Mouse (Mus musculus) liver, embryonic 14.5 days (tissue): ENCODE results near the gene Dok5. TPM values are rescaled to one million over a fixed set of nuclear protein-coding genes. Genes with fewer than 3 reads are reported as not detected.

Experiments
- ATAC-seq: fragments of 200-750 bp; cut with Nextera tagmentation; 2 replicates; pipeline ENCODE4 v1.8.0; 2017; ENCODE audit warnings: moderate number of reproducible peaks, mild to moderate bottlenecking, moderate library complexity; ENCODE audit not compliant: insufficient read depth
- DNase-seq, 3 experiments: peaks; one replicate each; pipeline ENCODE4 v3.0.0-alpha.2; 2012 to 2013; ENCODE audit warnings: low read depth in 3 of 3, low spot score in 3 of 3
- H3K27ac ChIP-seq: fragments of 300-500 bp; sonication (generic); 2 replicates; pipeline ENCODE4 v1.5.1; 2014; ENCODE audit warnings: moderate library complexity, mild to moderate bottlenecking, control low read depth, inconsistent platforms
- H3K27me3 ChIP-seq: fragments of 300-500 bp; sonication (generic); 2 replicates; pipeline ENCODE4 v1.6.1; 2014; ENCODE audit warnings: mild to moderate bottlenecking, low read length, moderate library complexity; ENCODE audit not compliant: control insufficient read depth, insufficient read depth
- H3K36me3 ChIP-seq: fragments of 300-500 bp; sonication (generic); replicated peaks from 2 replicates; pipeline ENCODE4 v1.6.1; 2014; ENCODE audit warnings: low read depth; ENCODE audit not compliant: control insufficient read depth, insufficient read depth
- H3K4me1 ChIP-seq, 2 experiments: fragments of 200-500 bp in 1 of 2; fragments of 300-500 bp in 1 of 2; sonication (generic) in 1 of 2; replicated peaks; 2 replicates each; pipeline ENCODE4 v1.6.1; 2012 to 2014; ENCODE audit warnings: antibody characterized with exemption in 1 of 2, inconsistent platforms in 1 of 2, low read length in 1 of 2; ENCODE audit not compliant: control insufficient read depth in 2 of 2, insufficient read depth in 2 of 2
- H3K4me2 ChIP-seq: fragments of 300-500 bp; sonication (generic); 2 replicates; pipeline ENCODE4 v1.6.1; 2014; ENCODE audit warnings: low read depth, mild to moderate bottlenecking, control low read depth, moderate library complexity
- H3K4me3 ChIP-seq, 2 experiments: fragments of 200-500 bp in 1 of 2; fragments of 300-500 bp in 1 of 2; sonication (generic) in 1 of 2; 2 replicates each; pipeline ENCODE4 v1.5.1; 2012 to 2014; ENCODE audit warnings: low read depth in 2 of 2, low read length in 2 of 2, mild to moderate bottlenecking in 2 of 2, control low read depth in 1 of 2, inconsistent platforms in 1 of 2, moderate library complexity in 1 of 2; ENCODE audit not compliant: insufficient read depth in 1 of 2
- H3K9ac ChIP-seq: fragments of 300-500 bp; sonication (generic); replicated peaks from 2 replicates; pipeline ENCODE4 v1.6.1; 2014; ENCODE audit warnings: mild to moderate bottlenecking, control low read depth, moderate library complexity
- H3K9me3 ChIP-seq: fragments of 300-500 bp; sonication (generic); 2 replicates; pipeline ENCODE4 v1.6.1; 2016; ENCODE audit warnings: low read length, mixed read lengths; ENCODE audit not compliant: control insufficient read depth
- CTCF ChIP-seq: IDR thresholded peaks from 2 replicates; pipeline ENCODE4 v1.5.1; 2016; ENCODE audit warnings: antibody characterized with exemption, low read depth, control low read depth
- WGBS: fragments of 180-500 bp; shearing (Covaris S2); extraction: QIAGEN DNeasy Blood & Tissue Kit; methylation state at CpG from one replicate; pipeline ENCODE4 v1.1.7; 2014; ENCODE audit not compliant: insufficient replicate concordance; 5-methylcytosine and 5-hydroxymethylcytosine counted together
- polyA plus RNA-seq, 2 experiments: library from polyadenylated mRNA; depleted of rRNA in 1 of 2; stranded (reverse) in 1 of 2; unstranded in 1 of 2; fragments of >200 nt; fragmentation: Nextera tagmentation in 1 of 2; extraction: Ambion mirVana in 1 of 2; gene quantifications; 2 replicates each; pipeline versions ENCODE4 v1.2.1 to v1.2.3; 2012 to 2014

The Dok5 gene
- polyA plus RNA-seq, 2 experiments, result 0.15 to 0.19 TPM

GRCm38 (mm10) chr2:170926237-170926636, 194.6 kb downstream of the Dok5 start:
- no peaks in the 10 kb centered on the region for H3K4me1 ChIP-seq
- no peak overlapping the region for H3K27ac ChIP-seq
- H3K4me3 ChIP-seq, result no peak overlapping the region
- TF ChIP-seq CTCF, result no peak
- H3K27me3 ChIP-seq, result no peaks in the 10 kb centered on the region
- no peak for ATAC-seq
- no peaks in the 10 kb centered on the region for H3K36me3 ChIP-seq
- no peaks in the 10 kb centered on the region for H3K9me3 ChIP-seq
- DNase-seq, result no peak
- WGBS, result 64% methylated on average over 9 of the region's 9 CpGs
- H3K9ac ChIP-seq, result no peak overlapping the region
- no peak overlapping the region for H3K4me2 ChIP-seq

Other genes with a start within 250 kb of the Dok5 start
- 24.7 and 26.1 TPM in 2 replicates for gene Pfdn4, start 235.4 kb upstream of the Dok5 start, polyA plus RNA-seq (2012; rRNA removed)
- gene Pfdn4, start 235.4 kb upstream of the Dok5 start, polyA plus RNA-seq (2014; fragmentation: Nextera tagmentation; extraction: Ambion mirVana), result 44.1 and 45.1 TPM in 2 replicates
- gene Cyp24a1, start 234.7 kb upstream of the Dok5 start, polyA plus RNA-seq (2012; rRNA removed), result not detected in 2 replicates
- not detected in 2 replicates for gene Cyp24a1, start 234.7 kb upstream of the Dok5 start, polyA plus RNA-seq (2014; fragmentation: Nextera tagmentation; extraction: Ambion mirVana)
- gene 4930470P17Rik, start 129.8 kb upstream of the Dok5 start, polyA plus RNA-seq (2012; rRNA removed), result not detected in 2 replicates
- gene 4930470P17Rik, start 129.8 kb upstream of the Dok5 start, polyA plus RNA-seq (2014; fragmentation: Nextera tagmentation; extraction: Ambion mirVana), result not detected in 2 replicates